Mouse (Mus musculus): ENCODE measurements around the gene Bptf.
"Not testable (repeated sequence)": the region's sequence is repeated elsewhere in the genome, so short reads cannot be mapped to it uniquely, and the experiment has no call there.

Bptf gene

GRCm38 (mm10) chr11:106997976-106998375, 134.0 kb downstream of the Bptf start:
- in situ Hi-C loops (cut with MboI; ENCODE audit: low sequenced_read_pairs) = no loop called here

DNA sequence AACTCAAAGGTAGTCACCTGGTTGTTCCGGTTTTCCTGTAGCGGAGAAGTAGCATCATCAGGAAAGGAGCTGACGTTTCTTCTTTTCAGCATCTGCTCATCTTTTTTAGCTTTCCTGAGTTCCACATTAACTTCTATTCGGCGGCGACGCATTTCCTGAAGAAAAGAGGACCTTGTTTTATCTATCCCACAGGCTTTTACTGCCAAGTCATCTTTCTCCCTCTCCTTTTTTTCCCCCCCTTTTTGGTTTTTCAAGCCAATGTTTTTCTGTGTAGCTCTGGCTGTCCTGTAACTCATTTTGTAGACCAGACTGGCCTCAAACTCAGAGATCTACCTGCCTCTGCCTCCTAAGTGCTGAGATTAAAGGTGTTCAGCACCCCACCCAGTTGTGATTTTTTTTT, 135.4 kb downstream of the Bptf start:
- in situ Hi-C loops (cut with MboI; ENCODE audit: low sequenced_read_pairs) = not testable (repeated sequence)

DNA sequence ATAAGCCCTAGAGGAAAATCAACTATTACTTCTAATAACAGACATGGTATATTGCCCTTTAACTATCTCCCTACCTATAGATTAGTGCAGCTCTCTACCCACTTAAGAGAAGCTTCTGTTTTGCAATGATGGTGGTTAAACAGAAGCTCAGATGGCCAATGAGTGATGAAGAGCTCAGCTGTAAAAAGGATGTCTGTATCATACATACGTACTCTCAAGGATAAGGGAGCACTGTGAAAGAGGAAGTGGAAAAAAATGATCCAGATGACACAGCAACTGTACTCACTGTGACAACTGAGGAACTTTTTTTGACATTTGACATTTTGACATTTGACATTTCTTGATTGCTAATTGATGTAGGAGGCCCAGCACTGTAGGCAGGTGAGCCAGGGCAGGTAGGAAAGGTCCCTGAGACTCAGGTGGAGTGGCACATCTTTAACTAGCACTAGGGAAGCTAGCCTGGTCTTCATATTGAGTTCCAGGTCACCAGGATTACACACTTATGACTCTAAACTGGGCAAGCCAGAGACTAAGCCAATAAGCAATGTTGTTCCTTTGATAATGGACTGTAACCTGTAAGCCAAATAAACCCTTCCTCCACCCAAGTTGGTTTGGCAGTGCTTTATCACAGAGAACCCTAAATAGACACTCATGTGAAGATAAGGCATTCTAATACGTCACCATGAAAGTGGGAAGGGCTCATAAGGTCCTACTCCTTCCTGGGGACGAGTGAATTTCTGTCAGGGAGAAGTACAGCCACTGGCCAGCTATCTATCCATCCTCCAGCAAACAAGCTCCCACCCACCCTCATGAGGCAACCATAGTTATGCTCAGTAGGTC, 137.5 kb downstream of the Bptf start:
- in situ Hi-C loops (cut with MboI; ENCODE audit: low sequenced_read_pairs) = no loop called here

GRCm38 (mm10) chr11:106987384-106987783, 144.5 kb downstream of the Bptf start:
- in situ Hi-C loops (cut with MboI; ENCODE audit: low sequenced_read_pairs) = no loop called here

GRCm38 (mm10) chr11:106985979-106986604, 145.8 kb downstream of the Bptf start:
- in situ Hi-C loops (cut with MboI; ENCODE audit: low sequenced_read_pairs) = not testable (repeated sequence)

Data from CH12F3 (cell line).